Mouse (Mus musculus) liver, embryonic 14.5 days (tissue): Measurements from ENCODE around the gene Helz. TPM values are rescaled to one million over a fixed set of nuclear protein-coding genes. Genes with fewer than 3 reads are reported as not detected.

Experiments
- ATAC-seq: fragments of 200-750 bp; cut with Nextera tagmentation; 2 replicates; pipeline ENCODE4 v1.8.0; 2017; ENCODE audit warnings: moderate number of reproducible peaks, mild to moderate bottlenecking, moderate library complexity; ENCODE audit not compliant: insufficient read depth
- DNase-seq, 3 experiments: peaks; one replicate each; pipeline ENCODE4 v3.0.0-alpha.2; 2012 to 2013; ENCODE audit warnings: low read depth in 3 of 3, low spot score in 3 of 3
- H3K27ac ChIP-seq: fragments of 300-500 bp; sonication (generic); 2 replicates; pipeline ENCODE4 v1.5.1; 2014; ENCODE audit warnings: moderate library complexity, mild to moderate bottlenecking, control low read depth, inconsistent platforms
- H3K27me3 ChIP-seq: fragments of 300-500 bp; sonication (generic); 2 replicates; pipeline ENCODE4 v1.6.1; 2014; ENCODE audit warnings: mild to moderate bottlenecking, low read length, moderate library complexity; ENCODE audit not compliant: control insufficient read depth, insufficient read depth
- H3K36me3 ChIP-seq: fragments of 300-500 bp; sonication (generic); replicated peaks from 2 replicates; pipeline ENCODE4 v1.6.1; 2014; ENCODE audit warnings: low read depth; ENCODE audit not compliant: control insufficient read depth, insufficient read depth
- H3K4me1 ChIP-seq, 2 experiments: fragments of 200-500 bp in 1 of 2; fragments of 300-500 bp in 1 of 2; sonication (generic) in 1 of 2; replicated peaks; 2 replicates each; pipeline ENCODE4 v1.6.1; 2012 to 2014; ENCODE audit warnings: antibody characterized with exemption in 1 of 2, inconsistent platforms in 1 of 2, low read length in 1 of 2; ENCODE audit not compliant: control insufficient read depth in 2 of 2, insufficient read depth in 2 of 2
- H3K4me2 ChIP-seq: fragments of 300-500 bp; sonication (generic); 2 replicates; pipeline ENCODE4 v1.6.1; 2014; ENCODE audit warnings: low read depth, mild to moderate bottlenecking, control low read depth, moderate library complexity
- H3K4me3 ChIP-seq, 2 experiments: fragments of 200-500 bp in 1 of 2; fragments of 300-500 bp in 1 of 2; sonication (generic) in 1 of 2; 2 replicates each; pipeline ENCODE4 v1.5.1; 2012 to 2014; ENCODE audit warnings: low read depth in 2 of 2, low read length in 2 of 2, mild to moderate bottlenecking in 2 of 2, control low read depth in 1 of 2, inconsistent platforms in 1 of 2, moderate library complexity in 1 of 2; ENCODE audit not compliant: insufficient read depth in 1 of 2
- H3K9ac ChIP-seq: fragments of 300-500 bp; sonication (generic); replicated peaks from 2 replicates; pipeline ENCODE4 v1.6.1; 2014; ENCODE audit warnings: mild to moderate bottlenecking, control low read depth, moderate library complexity
- H3K9me3 ChIP-seq: fragments of 300-500 bp; sonication (generic); 2 replicates; pipeline ENCODE4 v1.6.1; 2016; ENCODE audit warnings: low read length, mixed read lengths; ENCODE audit not compliant: control insufficient read depth
- CTCF ChIP-seq: IDR thresholded peaks from 2 replicates; pipeline ENCODE4 v1.5.1; 2016; ENCODE audit warnings: antibody characterized with exemption, low read depth, control low read depth
- EP300 ChIP-seq: IDR thresholded peaks from 2 replicates; pipeline ENCODE4 v1.6.1; 2016; ENCODE audit warnings: antibody characterized with exemption, low read depth
- WGBS: fragments of 180-500 bp; shearing (Covaris S2); extraction: QIAGEN DNeasy Blood & Tissue Kit; methylation state at CpG from one replicate; pipeline ENCODE4 v1.1.7; 2014; ENCODE audit not compliant: insufficient replicate concordance; 5-methylcytosine and 5-hydroxymethylcytosine counted together
- polyA plus RNA-seq, 2 experiments: library from polyadenylated mRNA; depleted of rRNA in 1 of 2; stranded (reverse) in 1 of 2; unstranded in 1 of 2; fragments of >200 nt; fragmentation: Nextera tagmentation in 1 of 2; extraction: Ambion mirVana in 1 of 2; gene quantifications; 2 replicates each; pipeline versions ENCODE4 v1.2.1 to v1.2.3; 2012 to 2014

Gene Helz
- polyA plus RNA-seq, 2 experiments: 3.0 to 5.6 TPM

- Histone ChIP-seq H3K27ac (no peak overlapping the region), H3K36me3 (no peaks in the 10 kb centered on the region), H3K9me3 (no peaks in the 10 kb centered on the region), H3K4me1 (no peaks in the 10 kb centered on the region), H3K4me3 (no peak overlapping the region), H3K27me3 (no peaks in the 10 kb centered on the region), H3K9ac (no peak overlapping the region), H3K4me2 (no peak overlapping the region)
- TF ChIP-seq CTCF (no peak), EP300 (no peak)
- 60% methylated on average over 7 of the region's 7 CpGs for WGBS
- no peak for ATAC-seq
- no peak for DNase-seq
Measured at GRCm38 (mm10) chr11:107721057-107721456, 173.3 kb downstream of the Helz start.

GRCm38 (mm10) chr11:107724603-107725002, 176.9 kb downstream of the Helz start:
- 58% methylated on average over 8 of the region's 8 CpGs for WGBS
- H3K36me3 ChIP-seq: no peaks in the 10 kb centered on the region
- TF ChIP-seq CTCF: no peak
- no peak for TF ChIP-seq EP300
- no peaks in the 10 kb centered on the region for H3K27me3 ChIP-seq
- no peaks in the 10 kb centered on the region for H3K4me1 ChIP-seq
- H3K4me2 ChIP-seq: no peak overlapping the region
- no peak overlapping the region for H3K9ac ChIP-seq
- no peak for DNase-seq
- ATAC-seq: no peak
- H3K27ac ChIP-seq: no peak overlapping the region
- no peaks in the 10 kb centered on the region for H3K9me3 ChIP-seq
- no peak overlapping the region for H3K4me3 ChIP-seq

- 56% methylated on average over 13 of the region's 13 CpGs for WGBS
- Histone ChIP-seq H3K27ac (no peak overlapping the region), H3K9ac (no peak overlapping the region), H3K36me3 (no peaks in the 10 kb centered on the region), H3K4me2 (no peak overlapping the region), H3K4me1 (no peaks in the 10 kb centered on the region), H3K27me3 (no peaks in the 10 kb centered on the region), H3K4me3 (no peak overlapping the region), H3K9me3 (no peaks in the 10 kb centered on the region)
- DNase-seq: no peak
- TF ChIP-seq CTCF (no peak), EP300 (no peak)
- ATAC-seq: no peak
Measured at GRCm38 (mm10) chr11:107728073-107728863, 180.5 kb downstream of the Helz start.

- ATAC-seq: no peak
- Histone ChIP-seq H3K4me2 (no peak overlapping the region), H3K9me3 (no peaks in the 10 kb centered on the region), H3K36me3 (no peaks in the 10 kb centered on the region), H3K4me3 (no peak overlapping the region), H3K4me1 (no peaks in the 10 kb centered on the region), H3K9ac (no peak overlapping the region), H3K27ac (no peak overlapping the region), H3K27me3 (no peaks in the 10 kb centered on the region)
- TF ChIP-seq EP300 (no peak), CTCF (no peak)
- no peak for DNase-seq
- 57% methylated on average over 7 of the region's 7 CpGs for WGBS
Measured at GRCm38 (mm10) chr11:107729141-107729540, 181.4 kb downstream of the Helz start.

- TF ChIP-seq EP300 (no peak), CTCF (no peak)
- H3K27ac ChIP-seq: no peak overlapping the region
- no peak overlapping the region for H3K4me3 ChIP-seq
- no peak for DNase-seq
- no peak overlapping the region for H3K9ac ChIP-seq
- ATAC-seq: no peak
- no peaks in the 10 kb centered on the region for H3K9me3 ChIP-seq
- no peaks in the 10 kb centered on the region for H3K4me1 ChIP-seq
- WGBS: 57% methylated on average over 4 of the region's 4 CpGs
- no peaks in the 10 kb centered on the region for H3K36me3 ChIP-seq
- no peak overlapping the region for H3K4me2 ChIP-seq
- no peaks in the 10 kb centered on the region for H3K27me3 ChIP-seq
Measured at GRCm38 (mm10) chr11:107730940-107731339, 183.2 kb downstream of the Helz start.
